Mouse (Mus musculus): ENCODE data around the gene Coa5. TPM values are rescaled to one million over a fixed set of nuclear protein-coding genes. Genes with fewer than 3 reads are reported as not detected.

Coa5 gene
- total and polyA plus RNA-seq, 3 experiments = 31.4 to 34.5 TPM; not detected in 1

DNA sequence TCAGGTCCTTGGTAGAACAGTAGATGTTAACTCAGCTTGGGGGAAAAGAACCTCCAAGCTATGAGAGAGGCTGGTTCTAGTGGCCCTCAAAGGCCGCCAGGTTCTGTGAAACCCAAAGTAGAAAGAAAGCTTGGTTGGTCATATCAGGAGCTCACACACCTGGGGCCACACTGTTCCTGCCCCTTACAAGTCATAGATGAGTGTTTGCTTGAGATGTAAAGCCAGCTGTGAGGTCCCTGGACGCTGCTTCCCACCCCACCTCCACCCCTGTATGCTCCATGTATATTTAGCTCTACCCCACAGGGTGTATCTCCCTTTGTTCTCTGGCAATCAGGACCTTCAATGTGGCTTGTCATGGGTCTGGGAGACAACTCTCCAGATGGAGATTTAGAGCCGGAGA, 21.2 kb downstream of the Coa5 start:
- Histone ChIP-seq H3K9me3 (replicated peaks; ENCODE audit: insufficient read depth, low read length) (no peaks in the 10 kb centered on the region), H3K4me1 (ENCODE audit: control insufficient read depth in 1 of 2, insufficient read depth in 2 of 2, low read length in 2 of 2) (peaks cover 0 to 6% of the 10 kb centered on the region in 2 experiments; a peak in 2 of 4 replicates), H3K4me3 (ENCODE audit: control insufficient read depth in 1 of 2, insufficient read depth in 1 of 2, low read depth in 2 of 2, low read length in 2 of 2) (no peak overlapping the region), H3K36me3 (ENCODE audit: control insufficient read depth in 1 of 2, insufficient read depth in 2 of 2, low read length in 2 of 2) (peaks cover 0 to 9% of the 10 kb centered on the region in 2 experiments; a peak in 2 of 4 replicates), H3K79me2 (ENCODE audit: control insufficient read depth, insufficient read depth, low read length, poor library complexity) (no peaks in the 10 kb centered on the region), H3K27me3 (ENCODE audit: control insufficient read depth in 1 of 2, insufficient read depth in 2 of 2, low read length in 2 of 2) (no peaks in the 10 kb centered on the region), H3K9ac (ENCODE audit: control insufficient read depth, low read depth, low read length, poor library complexity, severe bottlenecking) (no peak overlapping the region), H3K27ac (ENCODE audit: control insufficient read depth, low read depth, low read length) (no peak overlapping the region)
- TF ChIP-seq TBP (IDR thresholded peaks at IDR 0.05; ENCODE audit: low read depth, low read length) = no peak
- TF ChIP-seq E2F4 (IDR thresholded peaks at IDR 0.05; ENCODE audit: borderline replicate concordance, low read depth, low read length) = no peak
- TF ChIP-seq NELFE (IDR thresholded peaks at IDR 0.05; ENCODE audit: low read depth, low read length) = no peak
- TF ChIP-seq ZC3H11A (IDR thresholded peaks at IDR 0.05; ENCODE audit: low read depth, low read length) = no peak
- TF ChIP-seq MYB (IDR thresholded peaks at IDR 0.05; ENCODE audit: low read depth, low read length) = no peak
- TF ChIP-seq MEF2A (IDR thresholded peaks at IDR 0.05; ENCODE audit: extremely low read depth, insufficient replicate concordance, low read depth, low read length, poor library complexity, severe bottlenecking) = no peak
- TF ChIP-seq MYC (IDR thresholded peaks at IDR 0.05; ENCODE audit: low read depth, low read length) = no peak
- no peak for TF ChIP-seq POLR2AphosphoS2 (IDR thresholded peaks at IDR 0.05; ENCODE audit: low read length)
- TF ChIP-seq ZMIZ1 (IDR thresholded peaks at IDR 0.05; ENCODE audit: low read depth, low read length) = no peak
- TF ChIP-seq CHD2 (IDR thresholded peaks at IDR 0.05; ENCODE audit: low read length) = no peak
- TF ChIP-seq NRF1 (IDR thresholded peaks at IDR 0.05; ENCODE audit: insufficient read depth, low read depth, low read length, poor library complexity, severe bottlenecking) = no peak
- no peak for TF ChIP-seq GABPA (IDR thresholded peaks at IDR 0.05; ENCODE audit: low read depth, low read length)
- TF ChIP-seq ZKSCAN1 (IDR thresholded peaks at IDR 0.05; ENCODE audit: low read depth, low read length) = no peak
- TF ChIP-seq MAX (IDR thresholded peaks at IDR 0.05; ENCODE audit: low read length) = no peak
- no peak for TF ChIP-seq CTCF (IDR thresholded peaks at IDR 0.05 in 2 of 3, conservative IDR thresholded peaks at IDR 0.05 in 1 of 3; ENCODE audit: control insufficient read depth in 1 of 3, insufficient read depth in 1 of 3, low read depth in 2 of 3, low read length in 3 of 3, poor library complexity in 1 of 3, severe bottlenecking in 1 of 3)
- no peak for TF ChIP-seq BHLHE40 (IDR thresholded peaks at IDR 0.05; ENCODE audit: borderline replicate concordance, low read depth, low read length)
- TF ChIP-seq USF1 (IDR thresholded peaks at IDR 0.05; ENCODE audit: low read depth, low read length) = no peak
- no peak for TF ChIP-seq RCOR1 (IDR thresholded peaks at IDR 0.05; ENCODE audit: low read depth, low read length)
- no peak for TF ChIP-seq POLR2A (IDR thresholded peaks at IDR 0.05; ENCODE audit: control insufficient read depth in 1 of 2, insufficient read depth in 1 of 2, low read depth in 1 of 2, low read length in 2 of 2, poor library complexity in 1 of 2)
- no peak for TF ChIP-seq UBTF (IDR thresholded peaks at IDR 0.05; ENCODE audit: borderline replicate concordance, insufficient read depth, low read depth, low read length)
- no peak for DNase-seq (ENCODE audit: low read depth, low spot score)

DNA sequence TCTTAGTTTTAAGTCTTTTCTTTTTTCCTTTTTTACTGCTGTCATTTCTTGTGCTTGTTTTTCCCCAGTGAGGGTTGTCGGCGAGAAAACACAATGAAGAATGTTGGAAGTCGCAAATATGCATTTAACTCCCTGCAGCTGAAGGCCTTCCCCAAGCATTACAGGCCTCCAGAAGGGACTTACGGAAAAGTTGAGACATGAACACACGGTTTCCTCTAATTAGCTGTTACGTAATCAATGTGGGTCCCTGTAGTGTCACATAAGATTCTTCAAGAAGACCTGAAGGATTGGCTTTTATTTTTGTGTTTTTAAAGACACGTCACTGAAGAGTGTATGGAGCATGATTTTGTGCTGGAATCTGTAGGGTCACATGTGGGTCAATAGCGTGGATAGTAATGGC, 21.8 kb downstream of the Coa5 start:
- H3K4me3 ChIP-seq (ENCODE audit: control insufficient read depth in 1 of 2, insufficient read depth in 1 of 2, low read depth in 2 of 2, low read length in 2 of 2) = no peak overlapping the region
- H3K79me2 ChIP-seq (ENCODE audit: control insufficient read depth, insufficient read depth, low read length, poor library complexity) = no peaks in the 10 kb centered on the region
- TF ChIP-seq RCOR1 (IDR thresholded peaks at IDR 0.05; ENCODE audit: low read depth, low read length) (no peak), JUND (IDR thresholded peaks at IDR 0.05; ENCODE audit: low read depth, low read length) (no peak), ZNF384 (IDR thresholded peaks at IDR 0.05; ENCODE audit: low read depth, low read length) (no peak)
- H3K9ac ChIP-seq (ENCODE audit: control insufficient read depth, low read depth, low read length, poor library complexity, severe bottlenecking) = no peak overlapping the region
- H3K27me3 ChIP-seq (ENCODE audit: control insufficient read depth in 1 of 2, insufficient read depth in 2 of 2, low read length in 2 of 2) = no peaks in the 10 kb centered on the region
- H3K9me3 ChIP-seq (replicated peaks; ENCODE audit: insufficient read depth, low read length) = no peaks in the 10 kb centered on the region
- no peak for DNase-seq (ENCODE audit: low read depth, low spot score)
- H3K36me3 ChIP-seq (ENCODE audit: control insufficient read depth in 1 of 2, insufficient read depth in 2 of 2, low read length in 2 of 2) = peaks cover 0 to 9% of the 10 kb centered on the region in 2 experiments; a peak in 2 of 4 replicates
- H3K4me1 ChIP-seq (ENCODE audit: control insufficient read depth in 1 of 2, insufficient read depth in 2 of 2, low read length in 2 of 2) = peaks cover 0 to 6% of the 10 kb centered on the region in 2 experiments; a peak in 2 of 4 replicates
- no peak overlapping the region for H3K27ac ChIP-seq (ENCODE audit: control insufficient read depth, low read depth, low read length)

All from MEL (cell line).